Mouse (Mus musculus) liver, embryonic 12.5 days (tissue): Measurements from ENCODE around the gene Ttbk2. TPM values are rescaled to one million over a fixed set of nuclear protein-coding genes. Genes with fewer than 3 reads are reported as not detected.
A peak's percentile ranks its signal among the peaks of the same experiment; 100 is the strongest.

ENCODE experiments used
- ATAC-seq: fragments of 200-750 bp; cut with Nextera tagmentation; 2 replicates; pipeline ENCODE4 v1.8.0; 2017; ENCODE audit warnings: moderate number of reproducible peaks, mild to moderate bottlenecking, moderate library complexity
- H3K27ac ChIP-seq: fragments of 300-500 bp; sonication (generic); 2 replicates; pipeline ENCODE4 v1.5.1; 2016; ENCODE audit warnings: mild to moderate bottlenecking
- H3K27me3 ChIP-seq: fragments of 300-500 bp; sonication (generic); replicated peaks from 2 replicates; pipeline ENCODE4 v1.6.1; 2016; ENCODE audit warnings: mild to moderate bottlenecking, moderate library complexity
- H3K36me3 ChIP-seq: fragments of 300-500 bp; sonication (generic); 2 replicates; pipeline ENCODE4 v1.6.1; 2016; ENCODE audit warnings: mild to moderate bottlenecking, moderate library complexity
- H3K4me1 ChIP-seq: fragments of 300-500 bp; sonication (generic); 2 replicates; pipeline ENCODE4 v1.6.1; 2016
- H3K4me2 ChIP-seq: fragments of 300-500 bp; sonication (generic); 2 replicates; pipeline ENCODE4 v1.6.1; 2016; ENCODE audit warnings: mild to moderate bottlenecking, moderate library complexity
- H3K4me3 ChIP-seq: fragments of 300-500 bp; sonication (generic); 2 replicates; pipeline ENCODE4 v1.5.1; 2016; ENCODE audit warnings: mild to moderate bottlenecking, moderate library complexity
- H3K9ac ChIP-seq: fragments of 300-500 bp; sonication (generic); 2 replicates; pipeline ENCODE4 v1.6.1; 2016; ENCODE audit warnings: mild to moderate bottlenecking, moderate library complexity
- H3K9me3 ChIP-seq: fragments of 300-500 bp; sonication (generic); replicated peaks from 2 replicates; pipeline ENCODE4 v1.6.1; 2016; ENCODE audit warnings: mild to moderate bottlenecking, moderate library complexity
- WGBS: fragments of 180-500 bp; shearing (Covaris S2); methylation state at CpG from one replicate; pipeline ENCODE4 v1.1.7; 2016; ENCODE audit not compliant: insufficient replicate concordance; 5-methylcytosine and 5-hydroxymethylcytosine counted together
- polyA plus RNA-seq: library from polyadenylated mRNA; unstranded; fragments of >200 nt; fragmentation: Nextera tagmentation; extraction: Ambion mirVana; gene quantifications from 2 replicates; pipeline ENCODE4 v1.2.1, GENCODE M21; 2016

Ttbk2 gene
- polyA plus RNA-seq, 1 experiment from 2014 or later: 1.6 TPM

GRCm38 (mm10) chr2:120849449-120850423 is 668 bp downstream of the Ttbk2 start, which contains the start of gene Cdan1:
TSS of gene Cdan1 (minus strand) at chr2:120850128.
- peak within 1 kb of the TSS; percentile 90 for H3K4me3 ChIP-seq
- WGBS: 1% methylated on average over 71 of the region's 71 CpGs
- ATAC-seq: peak; percentile 70
- H3K9me3 ChIP-seq: no peaks in the 10 kb centered on the region
- no peaks in the 10 kb centered on the region for H3K36me3 ChIP-seq
- no peaks in the 10 kb centered on the region for H3K27me3 ChIP-seq
- peak within 1 kb of the TSS; percentile 87 for H3K4me2 ChIP-seq
- H3K4me1 ChIP-seq: peaks cover 28% of the 10 kb centered on the region
- peak within 1 kb of the TSS; percentile 75 for H3K27ac ChIP-seq
- peak within 1 kb of the TSS; percentile 82 for H3K9ac ChIP-seq

DNA sequence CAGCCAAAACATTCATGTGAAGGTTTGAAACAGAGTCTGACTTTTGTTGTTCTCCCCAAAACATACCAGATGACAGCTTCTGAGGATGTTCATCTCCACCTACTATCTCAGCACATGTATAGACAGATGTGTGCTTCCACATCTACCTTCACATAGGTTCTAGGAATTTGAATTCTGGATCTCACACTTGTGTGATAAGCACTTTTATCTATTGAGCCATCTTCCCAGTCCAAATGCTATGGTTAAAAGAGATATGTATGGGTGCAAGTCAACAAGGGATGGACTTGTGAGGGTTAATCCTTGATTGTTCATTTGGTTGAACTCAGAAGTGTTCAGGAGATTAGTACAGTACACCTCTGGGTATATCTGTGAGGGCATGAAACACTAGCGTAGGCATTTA is 5.1 kb downstream of the Ttbk2 start:
- Histone ChIP-seq H3K9me3 (no peaks in the 10 kb centered on the region), H3K4me2 (no peak overlapping the region), H3K4me1 (peaks cover 26% of the 10 kb centered on the region), H3K4me3 (no peak overlapping the region), H3K27ac (no peak overlapping the region), H3K36me3 (no peaks in the 10 kb centered on the region), H3K9ac (no peak overlapping the region), H3K27me3 (no peaks in the 10 kb centered on the region)
- ATAC-seq: no peak
- 81% methylated on average over 1 of the region's 1 CpGs for WGBS

- Histone ChIP-seq H3K27me3 (no peaks in the 10 kb centered on the region), H3K27ac (no peak overlapping the region), H3K4me3 (no peak overlapping the region), H3K4me1 (peaks cover 17% of the 10 kb centered on the region), H3K4me2 (no peak overlapping the region), H3K36me3 (no peaks in the 10 kb centered on the region), H3K9me3 (no peaks in the 10 kb centered on the region), H3K9ac (no peak overlapping the region)
- no peak for ATAC-seq
- WGBS: 27% methylated on average over 4 of the region's 4 CpGs
These were observed 6.4 kb downstream of the Ttbk2 start for GRCm38 (mm10) chr2:120843990-120844389.

DNA sequence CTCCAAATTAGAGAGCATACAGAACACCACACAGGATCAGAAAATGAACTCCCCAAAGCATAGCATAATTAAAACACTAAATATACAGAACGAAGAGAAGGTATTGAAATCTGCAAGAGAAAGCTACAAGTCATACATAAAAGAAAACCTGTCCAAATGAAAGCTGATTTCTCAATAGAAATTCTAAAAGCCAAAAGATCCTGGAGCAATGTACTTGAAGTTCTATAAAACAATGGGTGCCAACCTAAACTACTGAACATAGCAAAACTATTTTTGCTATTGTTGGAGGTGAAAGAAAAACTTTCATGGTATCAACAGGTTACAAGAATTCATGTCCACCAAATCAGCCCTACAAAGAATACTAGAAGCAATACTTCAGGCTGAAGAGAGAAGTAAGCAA is 9.2 kb downstream of the Ttbk2 start:
- Histone ChIP-seq H3K4me2 (no peak overlapping the region), H3K27me3 (no peaks in the 10 kb centered on the region), H3K36me3 (no peaks in the 10 kb centered on the region), H3K4me1 (peaks cover 16% of the 10 kb centered on the region), H3K9ac (no peak overlapping the region), H3K27ac (no peak overlapping the region), H3K9me3 (no peaks in the 10 kb centered on the region), H3K4me3 (no peak overlapping the region)
- 55% methylated on average over 1 of the region's 1 CpGs for WGBS
- no peak for ATAC-seq

- 78% methylated on average over 4 of the region's 4 CpGs for WGBS
- Histone ChIP-seq H3K27ac (no peak overlapping the region), H3K4me2 (no peak overlapping the region), H3K9me3 (no peaks in the 10 kb centered on the region), H3K36me3 (no peaks in the 10 kb centered on the region; the same call in 1 of the 2 replicates), H3K27me3 (no peaks in the 10 kb centered on the region), H3K4me1 (no peaks in the 10 kb centered on the region), H3K9ac (no peak overlapping the region), H3K4me3 (no peak overlapping the region)
- no peak for ATAC-seq
These were observed 15.2 kb downstream of the Ttbk2 start for GRCm38 (mm10) chr2:120835167-120835566.

DNA sequence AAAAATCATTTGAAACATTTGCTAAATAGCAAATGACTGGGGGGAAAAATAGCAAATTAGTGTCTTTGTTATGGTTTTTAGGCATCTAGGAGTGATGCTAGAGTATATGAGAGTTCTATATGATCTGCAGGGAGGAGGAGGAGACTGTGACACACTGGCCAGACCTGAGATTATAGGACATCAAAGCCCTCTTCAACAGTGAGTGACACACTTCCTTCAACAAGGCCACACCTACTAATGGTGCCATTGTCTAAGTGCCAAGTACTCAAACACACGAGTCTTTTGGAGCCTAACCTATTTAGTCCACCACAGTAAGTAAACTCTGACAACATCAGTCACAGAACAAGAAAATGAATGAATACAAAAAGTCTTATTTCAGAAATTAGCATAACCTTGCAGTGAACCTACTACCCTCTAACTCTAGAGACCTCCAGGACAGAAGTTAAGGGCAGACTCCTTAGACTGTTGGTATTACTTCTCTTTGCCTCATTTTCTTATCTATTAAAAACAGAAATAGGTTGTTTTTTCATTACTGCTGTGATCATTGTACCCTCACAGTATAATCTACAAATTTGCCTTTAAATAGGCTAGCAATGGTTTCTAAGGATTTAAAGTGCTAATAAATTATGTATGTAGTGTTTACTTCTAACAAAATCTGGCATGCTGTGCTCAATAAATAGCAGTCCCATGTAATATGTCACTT is 23.3 kb downstream of the Ttbk2 start:
- no peak overlapping the region for H3K27ac ChIP-seq
- H3K9ac ChIP-seq: no peak overlapping the region
- 58% methylated on average over 1 of the region's 1 CpGs for WGBS
- H3K4me3 ChIP-seq: no peak overlapping the region
- H3K4me1 ChIP-seq: peaks cover 5% of the 10 kb centered on the region; the same call in 1 of the 2 replicates
- no peak for ATAC-seq
- no peaks in the 10 kb centered on the region for H3K9me3 ChIP-seq
- no peaks in the 10 kb centered on the region for H3K36me3 ChIP-seq
- no peaks in the 10 kb centered on the region for H3K27me3 ChIP-seq
- no peak overlapping the region for H3K4me2 ChIP-seq

DNA sequence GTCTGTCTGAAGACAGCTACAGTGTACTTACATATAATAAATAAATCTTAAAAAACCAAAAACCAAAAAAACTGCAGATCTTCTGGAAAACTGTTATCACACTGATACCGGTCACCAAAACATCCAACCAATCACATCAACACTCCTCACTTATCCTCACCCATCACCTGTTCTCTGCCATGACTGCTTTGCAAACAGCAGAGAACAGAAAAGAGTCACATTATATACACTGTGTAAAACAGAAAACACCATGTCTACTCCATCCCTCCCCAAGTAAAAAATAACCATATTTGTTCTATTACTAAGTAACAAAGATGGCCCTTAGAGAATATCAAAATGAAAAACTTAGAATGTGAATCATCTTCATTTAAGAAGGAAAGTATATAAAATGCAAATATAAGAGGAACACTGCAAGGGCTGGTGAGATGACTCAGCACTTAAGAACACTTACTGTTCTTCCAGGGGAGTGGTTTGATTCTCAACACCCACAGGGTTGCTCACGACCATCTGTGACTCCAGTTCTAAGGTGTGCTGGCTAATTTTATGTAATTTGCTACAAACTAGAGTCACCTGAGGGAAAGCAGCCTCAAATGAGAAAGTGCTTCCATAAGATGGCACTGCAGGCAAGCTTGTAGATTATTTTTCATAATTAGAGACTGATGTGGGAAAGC is 80.0 kb downstream of the Ttbk2 start:
- H3K27ac ChIP-seq: no peak overlapping the region
- no peak overlapping the region for H3K4me2 ChIP-seq
- no peak overlapping the region for H3K9ac ChIP-seq
- 56% methylated on average over 2 of the region's 2 CpGs for WGBS
- H3K4me3 ChIP-seq: no peak overlapping the region
- H3K9me3 ChIP-seq: no peaks in the 10 kb centered on the region
- H3K4me1 ChIP-seq: peaks cover 12% of the 10 kb centered on the region
- no peak for ATAC-seq
- H3K36me3 ChIP-seq: peaks cover 8% of the 10 kb centered on the region; the same call in 1 of the 2 replicates
- no peaks in the 10 kb centered on the region for H3K27me3 ChIP-seq

DNA sequence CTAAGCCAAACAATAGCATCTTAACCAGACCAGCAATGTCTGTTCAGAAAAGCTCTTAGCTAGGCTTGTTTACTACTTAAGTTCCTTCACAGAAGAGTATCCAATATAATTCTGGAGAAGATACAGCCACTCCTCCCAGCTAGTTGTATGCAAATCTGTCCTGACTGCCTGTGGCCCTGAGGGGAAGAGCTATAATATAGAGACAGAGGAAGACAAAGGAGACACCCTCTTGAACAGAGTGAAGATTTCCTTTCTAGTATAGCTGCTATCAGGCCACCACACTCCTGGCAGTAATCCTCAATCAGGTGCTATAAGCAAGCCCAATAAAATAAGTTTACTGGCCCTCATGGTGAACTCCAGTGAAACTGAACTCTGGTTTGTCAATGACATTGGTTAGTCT is 88.5 kb downstream of the Ttbk2 start:
- Histone ChIP-seq H3K36me3 (peaks cover 6% of the 10 kb centered on the region; the same call in 1 of the 2 replicates), H3K9me3 (no peaks in the 10 kb centered on the region), H3K27me3 (no peaks in the 10 kb centered on the region), H3K9ac (no peak overlapping the region), H3K27ac (no peak overlapping the region), H3K4me3 (no peak overlapping the region), H3K4me1 (no peaks in the 10 kb centered on the region), H3K4me2 (no peak overlapping the region)
- no peak for ATAC-seq

GRCm38 (mm10) chr2:120748041-120748440 is 102.4 kb downstream of the Ttbk2 start:
- Histone ChIP-seq H3K27me3 (no peaks in the 10 kb centered on the region), H3K36me3 (peaks cover 19% of the 10 kb centered on the region)
- 81% methylated on average over 2 of the region's 2 CpGs for WGBS

DNA sequence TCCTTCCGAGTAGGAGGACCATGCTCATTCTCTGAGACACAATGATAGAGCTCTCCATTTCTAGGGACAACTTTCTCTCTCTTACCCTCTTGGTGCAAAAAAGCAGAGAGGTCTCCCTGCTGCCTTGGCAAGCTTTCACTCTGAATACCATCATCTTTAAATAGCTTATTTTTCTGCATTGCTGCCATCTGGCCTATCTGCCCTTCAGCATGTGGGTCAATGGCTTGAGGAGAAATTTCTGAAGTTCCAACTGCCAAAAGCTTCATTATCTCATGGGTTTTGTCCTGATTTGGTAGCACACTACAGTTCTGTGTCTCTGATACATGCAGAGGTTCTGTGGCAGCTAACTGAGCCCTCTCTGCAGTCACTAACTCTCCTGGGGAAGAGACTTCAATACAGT is 104.9 kb downstream of the Ttbk2 start:
- Histone ChIP-seq H3K4me3 (no peak overlapping the region), H3K36me3 (peaks cover 16% of the 10 kb centered on the region), H3K4me1 (no peaks in the 10 kb centered on the region), H3K9me3 (no peaks in the 10 kb centered on the region), H3K27me3 (no peaks in the 10 kb centered on the region), H3K27ac (no peak overlapping the region), H3K4me2 (no peak overlapping the region), H3K9ac (no peak overlapping the region)
- 83% methylated on average over 1 of the region's 1 CpGs for WGBS
- no peak for ATAC-seq

More at GRCm38 (mm10) chr2:120748041-120748440, 102.4 kb downstream of the Ttbk2 start:
- Histone ChIP-seq H3K4me2 (no peak overlapping the region), H3K27ac (no peak overlapping the region), H3K9me3 (no peaks in the 10 kb centered on the region), H3K4me1 (no peaks in the 10 kb centered on the region), H3K4me3 (no peak overlapping the region), H3K9ac (no peak overlapping the region)
- ATAC-seq: no peak

DNA sequence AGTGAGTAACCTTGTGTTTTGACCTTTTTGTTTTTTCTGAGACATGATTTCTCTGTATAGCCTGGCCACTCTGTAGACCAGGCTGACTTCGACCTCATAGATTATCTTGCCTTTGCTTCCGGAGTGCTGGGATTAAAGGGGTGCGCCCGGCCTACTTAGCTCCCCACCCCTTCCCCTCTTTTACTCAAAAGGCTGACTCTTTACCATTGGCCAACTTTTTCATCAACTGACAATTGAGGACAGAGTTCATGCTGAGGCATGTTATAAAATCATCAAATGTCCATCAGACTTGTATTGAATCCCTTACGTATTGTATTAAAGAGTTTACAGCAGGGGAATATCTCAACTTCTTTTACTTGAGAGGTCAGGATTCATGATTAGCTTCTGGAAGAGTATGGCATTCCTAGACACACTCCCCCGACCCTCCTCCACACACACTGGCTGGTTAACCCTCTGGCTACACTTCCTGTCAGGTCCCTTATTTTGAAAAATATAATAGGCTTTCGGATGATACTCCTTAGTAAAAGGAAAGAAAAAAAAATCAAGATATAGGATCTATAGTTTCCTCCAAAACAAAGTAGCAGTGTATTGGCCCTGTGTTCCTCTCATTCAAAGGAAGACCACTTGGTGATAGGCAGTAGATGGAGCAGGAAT is 118.4 kb downstream of the Ttbk2 start:
- Histone ChIP-seq H3K9me3 (no peaks in the 10 kb centered on the region), H3K4me3 (peak overlapping the region; percentile 87), H3K4me1 (peaks cover 40% of the 10 kb centered on the region), H3K27ac (peak overlapping the region; percentile 96), H3K9ac (peak overlapping the region; percentile 100), H3K36me3 (peaks cover 27% of the 10 kb centered on the region), H3K4me2 (peak overlapping the region; percentile 94), H3K27me3 (no peaks in the 10 kb centered on the region)
- WGBS: 18% methylated on average over 7 of the region's 7 CpGs
- no peak for ATAC-seq
